Mouse (Mus musculus) CH12.LX (cell line): ENCODE measurements around the gene Cd300ld2.

ENCODE experiments used
- CTCF ChIP-seq, 2 experiments: IDR thresholded peaks in 1 of 2; conservative IDR thresholded peaks in 1 of 2; 2 replicates each; pipeline ENCODE4 v1.5.1; 2011 to 2012; ENCODE audit warnings: low read depth in 2 of 2, low read length in 2 of 2, improper control_type of control experiment in 1 of 2, inconsistent platforms in 1 of 2, mild to moderate bottlenecking in 1 of 2, moderate library complexity in 1 of 2
- MAX ChIP-seq: IDR thresholded peaks from 2 replicates; pipeline ENCODE4 v1.6.1; 2011; ENCODE audit warnings: low read length, improper control_type of control experiment
- POLR2A ChIP-seq: IDR thresholded peaks from 2 replicates; pipeline ENCODE4 v1.6.1; 2011; ENCODE audit warnings: low read depth, mild to moderate bottlenecking, improper control_type of control experiment, low read length
- USF1 ChIP-seq: IDR thresholded peaks from 2 replicates; pipeline ENCODE4 v1.6.1; 2014; ENCODE audit warnings: low read depth, mild to moderate bottlenecking, inconsistent platforms, low read length, improper control_type of control experiment

DNA sequence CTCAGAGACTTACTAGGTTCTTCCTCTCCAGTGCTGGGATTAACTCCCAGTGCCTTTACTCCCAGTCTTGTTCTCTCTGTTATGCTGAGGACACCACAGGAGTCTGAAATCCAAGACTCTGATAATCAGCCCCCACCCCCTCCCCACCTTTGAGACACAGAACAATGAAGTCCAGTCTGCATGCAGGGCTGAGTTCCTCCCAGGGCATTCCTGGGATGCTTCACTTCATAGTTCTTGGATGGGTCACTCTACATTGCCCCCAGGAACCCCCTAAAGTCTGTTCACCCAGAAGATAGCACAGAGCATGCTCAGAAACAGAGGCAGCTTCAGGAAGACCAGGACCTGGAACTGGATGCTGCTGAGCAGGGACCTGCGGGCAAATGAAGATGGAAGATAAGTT lies 37.0 kb upstream of the Cd300ld2 start:
- TF ChIP-seq POLR2A (no peak), USF1 (no peak), MAX (no peak), CTCF (conservative IDR thresholded peaks at IDR 0.05 in 1 of 2, IDR thresholded peaks at IDR 0.05 in 1 of 2; ENCODE audit: low read depth in 2 of 2, low read length in 2 of 2) (no peak)
